Mouse (Mus musculus) heart, embryonic 14.5 days (tissue): ENCODE measurements at regions not wholly inside any gene's neighbourhood (a gene's known extent, or its start where the extent isn't known, plus 50 kb on each side); places are given as distances from the start of the nearest gene placed in this dataset.

ENCODE experiments used
- ATAC-seq: fragments of 200-750 bp; cut with Nextera tagmentation; 2 replicates; pipeline ENCODE4 v1.8.0; 2017; ENCODE audit warnings: low read depth, moderate TSS enrichment; ENCODE audit not compliant: insufficient number of reproducible peaks, insufficient read depth, low FRiP score
- H3K27ac ChIP-seq, 2 experiments: fragments of 200-500 bp in 1 of 2; fragments of 300-500 bp in 1 of 2; sonication (generic) in 1 of 2; replicated peaks in 1 of 2; 2 replicates each; pipeline ENCODE4 v1.5.1; 2012 to 2014; ENCODE audit warnings: low read depth in 2 of 2, low read length in 2 of 2, control low read depth in 1 of 2, mild to moderate bottlenecking in 1 of 2, mixed read lengths in 1 of 2; ENCODE audit not compliant: control insufficient read depth in 1 of 2, insufficient read depth in 1 of 2
- H3K27me3 ChIP-seq: fragments of 300-500 bp; sonication (generic); 2 replicates; pipeline ENCODE4 v1.6.1; 2014; ENCODE audit warnings: mild to moderate bottlenecking, low read length, control low read depth; ENCODE audit not compliant: control insufficient read depth, insufficient read depth
- H3K36me3 ChIP-seq: fragments of 300-500 bp; sonication (generic); 2 replicates; pipeline ENCODE4 v1.6.1; 2014; ENCODE audit warnings: mild to moderate bottlenecking, control low read depth, low read length, mixed read lengths; ENCODE audit not compliant: control insufficient read depth, insufficient read depth
- H3K4me1 ChIP-seq, 2 experiments: fragments of 200-500 bp in 1 of 2; fragments of 300-500 bp in 1 of 2; sonication (generic) in 1 of 2; 2 replicates each; pipeline ENCODE4 v1.6.1; 2012 to 2014; ENCODE audit warnings: low read length in 2 of 2, control low read depth in 1 of 2, mixed read lengths in 1 of 2; ENCODE audit not compliant: control insufficient read depth in 2 of 2, insufficient read depth in 2 of 2
- H3K4me2 ChIP-seq: fragments of 300-500 bp; sonication (generic); 2 replicates; pipeline ENCODE4 v1.6.1; 2014; ENCODE audit warnings: mild to moderate bottlenecking, low read length
- H3K4me3 ChIP-seq, 2 experiments: fragments of 200-500 bp in 1 of 2; fragments of 300-500 bp in 1 of 2; sonication (generic) in 1 of 2; 2 replicates each; pipeline ENCODE4 v1.5.1; 2012 to 2014; ENCODE audit warnings: low read length in 2 of 2, mild to moderate bottlenecking in 2 of 2, control low read depth in 1 of 2, low read depth in 1 of 2, moderate library complexity in 1 of 2; ENCODE audit not compliant: control insufficient read depth in 1 of 2, insufficient read depth in 1 of 2
- H3K9ac ChIP-seq: fragments of 300-500 bp; sonication (generic); 2 replicates; pipeline ENCODE4 v1.6.1; 2014; ENCODE audit warnings: mild to moderate bottlenecking, low read length
- H3K9me3 ChIP-seq: fragments of 300-500 bp; sonication (generic); 2 replicates; pipeline ENCODE4 v1.6.1; 2016; ENCODE audit warnings: low read length, control low read depth; ENCODE audit not compliant: control insufficient read depth
- whole genome bisulfite sequencing: fragments of 180-500 bp; shearing (Covaris S2); extraction: QIAGEN DNeasy Blood & Tissue Kit; methylation state at CpG from one replicate; pipeline ENCODE4 v1.1.7; 2014; 5-methylcytosine and 5-hydroxymethylcytosine counted together

- no peak overlapping the region for H3K9ac ChIP-seq
- no peaks in the 10 kb centered on the region for H3K36me3 ChIP-seq
- ATAC-seq = no peak
- no peak overlapping the region for H3K4me2 ChIP-seq
- no peak overlapping the region for H3K4me3 ChIP-seq
- no peaks in the 10 kb centered on the region for H3K9me3 ChIP-seq
- peaks cover 3 to 19% of the 10 kb centered on the region in 2 experiments; a peak in 3 of 4 replicates for H3K4me1 ChIP-seq
- H3K27ac ChIP-seq = no peak overlapping the region
- H3K27me3 ChIP-seq = no peaks in the 10 kb centered on the region
- WGBS = 70% methylated on average over 8 of the region's 8 CpGs
Observed at GRCm38 (mm10) chr8:92130025-92130557, 227.3 kb upstream of the Irx5 start.

GRCm38 (mm10) chr8:92129241-92130015 is 228.0 kb upstream of the Irx5 start:
- H3K9me3 ChIP-seq = no peaks in the 10 kb centered on the region
- H3K4me3 ChIP-seq = no peak overlapping the region
- ATAC-seq = 0 out of 2 replicates have a peak, but pooled peaks have one; percentile 35
- H3K27me3 ChIP-seq = no peaks in the 10 kb centered on the region
- no peak overlapping the region for H3K27ac ChIP-seq
- no peak overlapping the region for H3K4me2 ChIP-seq
- no peaks in the 10 kb centered on the region for H3K36me3 ChIP-seq
- peaks cover 3 to 19% of the 10 kb centered on the region in 2 experiments; a peak in 3 of 4 replicates for H3K4me1 ChIP-seq
- no peak overlapping the region for H3K9ac ChIP-seq
- 71% methylated on average over 6 of the region's 6 CpGs for WGBS

- no peak for ATAC-seq
- Histone ChIP-seq H3K27ac (no peak overlapping the region), H3K4me3 (no peak overlapping the region), H3K9ac (no peak overlapping the region), H3K9me3 (no peaks in the 10 kb centered on the region), H3K36me3 (no peaks in the 10 kb centered on the region), H3K4me1 (peaks cover 0 to 15% of the 10 kb centered on the region in 2 experiments; a peak in 2 of 4 replicates), H3K27me3 (0 out of 2 replicates have a peak, but pooled peaks cover 5% of the 10 kb centered on the region), H3K4me2 (no peak overlapping the region)
- 65% methylated on average over 3 of the region's 3 CpGs for WGBS
Observed at GRCm38 (mm10) chr8:92125631-92126030, 231.8 kb upstream of the Irx5 start.

GRCm38 (mm10) chr8:92121296-92121695 is 236.1 kb upstream of the Irx5 start:
- Histone ChIP-seq H3K27ac (no peak overlapping the region), H3K4me1 (no peaks in the 10 kb centered on the region), H3K4me2 (no peak overlapping the region), H3K9me3 (no peaks in the 10 kb centered on the region), H3K4me3 (no peak overlapping the region), H3K36me3 (no peaks in the 10 kb centered on the region), H3K9ac (no peak overlapping the region), H3K27me3 (0 out of 2 replicates have a peak, but pooled peaks cover 5% of the 10 kb centered on the region)
- WGBS = 56% methylated on average over 2 of the region's 2 CpGs
- no peak for ATAC-seq

GRCm38 (mm10) chr8:92115479-92116267 is 241.8 kb upstream of the Irx5 start:
- WGBS = 90% methylated on average over 15 of the region's 15 CpGs
- Histone ChIP-seq H3K4me3 (no peak overlapping the region), H3K9me3 (no peaks in the 10 kb centered on the region), H3K4me2 (no peak overlapping the region), H3K9ac (no peak overlapping the region), H3K36me3 (no peaks in the 10 kb centered on the region), H3K27ac (no peak overlapping the region), H3K27me3 (0 out of 2 replicates have a peak, but pooled peaks cover 4% of the 10 kb centered on the region), H3K4me1 (no peaks in the 10 kb centered on the region)
- no peak for ATAC-seq

GRCm38 (mm10) chr8:92114311-92115275 is 242.8 kb upstream of the Irx5 start:
- H3K4me3 ChIP-seq = no peak overlapping the region
- H3K4me1 ChIP-seq = no peaks in the 10 kb centered on the region
- no peak overlapping the region for H3K27ac ChIP-seq
- H3K9me3 ChIP-seq = no peaks in the 10 kb centered on the region
- WGBS = 54% methylated on average over 22 of the region's 22 CpGs
- H3K27me3 ChIP-seq = 0 out of 2 replicates have a peak, but pooled peaks cover 4% of the 10 kb centered on the region
- ATAC-seq = no peak
- H3K9ac ChIP-seq = no peak overlapping the region
- H3K36me3 ChIP-seq = no peaks in the 10 kb centered on the region
- no peak overlapping the region for H3K4me2 ChIP-seq

GRCm38 (mm10) chr8:92113901-92114300 is 243.5 kb upstream of the Irx5 start:
- Histone ChIP-seq H3K36me3 (no peaks in the 10 kb centered on the region), H3K9ac (no peak overlapping the region), H3K27ac (no peak overlapping the region), H3K4me2 (no peak overlapping the region), H3K4me1 (no peaks in the 10 kb centered on the region), H3K4me3 (no peak overlapping the region), H3K27me3 (0 out of 2 replicates have a peak, but pooled peaks cover 4% of the 10 kb centered on the region), H3K9me3 (no peaks in the 10 kb centered on the region)
- no peak for ATAC-seq
- 14% methylated on average over 9 of the region's 9 CpGs for WGBS
